Mouse (Mus musculus): ENCODE results near the gene Cxcr2. TPM values are rescaled to one million over a fixed set of nuclear protein-coding genes. Genes with fewer than 3 reads are reported as not detected.

Cxcr2 gene
- 0.74 and 2.2 TPM in 2 replicates for polyA plus RNA-seq (2012; rRNA removed)

DNA sequence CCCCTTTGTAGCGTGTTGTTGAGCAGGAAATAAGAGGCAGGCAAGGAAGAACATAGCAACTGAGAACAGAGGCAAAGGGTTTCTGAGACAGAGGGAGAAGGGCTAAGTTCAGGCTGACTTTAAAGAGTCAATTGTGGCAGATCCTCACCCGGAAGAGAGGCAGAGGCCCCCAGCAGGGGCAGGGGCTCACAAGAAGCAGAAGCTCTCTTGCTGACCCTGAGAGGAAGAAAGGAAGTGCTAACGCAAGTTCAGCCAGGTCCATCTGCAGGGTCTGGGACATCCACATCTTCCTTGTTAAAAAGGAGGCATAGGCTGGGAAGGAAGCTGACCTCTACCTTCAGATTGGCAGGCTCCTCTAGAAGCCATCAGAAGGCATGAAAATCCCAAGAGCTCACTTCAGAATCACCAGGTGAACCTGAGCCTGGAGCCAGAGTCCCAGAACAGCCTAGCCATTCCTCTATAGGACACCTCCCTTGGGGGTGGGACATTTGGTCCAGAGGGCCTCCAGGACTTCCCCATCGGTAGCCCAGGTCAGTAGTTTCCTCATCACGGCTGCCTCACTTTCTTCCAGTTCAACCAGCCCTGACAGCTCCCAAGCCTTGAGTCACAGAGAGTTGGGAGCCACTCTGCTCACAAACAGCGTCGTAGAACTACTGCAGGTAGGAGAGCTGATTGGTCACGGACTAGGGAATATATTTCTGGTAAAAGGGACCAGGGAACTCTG lies at the start of gene Cxcr2:
Gene Cxcr2, plus strand, starts transcription at position 529 of the 724 bp plus-strand sequence.
- WGBS = 58% methylated on average over 8 of the region's 8 CpGs
- no peaks in the 10 kb centered on the region for H3K27me3 ChIP-seq (ENCODE audit: control insufficient read depth, insufficient read depth, low read length)
- DNase-seq = peak; percentile 18
- H3K36me3 ChIP-seq (ENCODE audit: control insufficient read depth, insufficient read depth, low read length) = no peaks in the 10 kb centered on the region
- no peak within 1 kb of the TSS for H3K27ac ChIP-seq (ENCODE audit: control insufficient read depth, insufficient read depth, low read length)
- no peak within 1 kb of the TSS for H3K4me3 ChIP-seq (ENCODE audit: control insufficient read depth, insufficient read depth, low read length)
- H3K4me1 ChIP-seq (replicated peaks; ENCODE audit: control insufficient read depth, insufficient read depth, low read length) = no peaks in the 10 kb centered on the region
- TF ChIP-seq POLR2A (IDR thresholded peaks at IDR 0.05; ENCODE audit: control insufficient read depth, extremely low read depth, insufficient read depth, low read length, poor library complexity) (no peak), CTCF (IDR thresholded peaks at IDR 0.05; ENCODE audit: borderline replicate concordance, control insufficient read depth, extremely low read depth, insufficient read depth, low read length, poor library complexity) (no peak)

DNA sequence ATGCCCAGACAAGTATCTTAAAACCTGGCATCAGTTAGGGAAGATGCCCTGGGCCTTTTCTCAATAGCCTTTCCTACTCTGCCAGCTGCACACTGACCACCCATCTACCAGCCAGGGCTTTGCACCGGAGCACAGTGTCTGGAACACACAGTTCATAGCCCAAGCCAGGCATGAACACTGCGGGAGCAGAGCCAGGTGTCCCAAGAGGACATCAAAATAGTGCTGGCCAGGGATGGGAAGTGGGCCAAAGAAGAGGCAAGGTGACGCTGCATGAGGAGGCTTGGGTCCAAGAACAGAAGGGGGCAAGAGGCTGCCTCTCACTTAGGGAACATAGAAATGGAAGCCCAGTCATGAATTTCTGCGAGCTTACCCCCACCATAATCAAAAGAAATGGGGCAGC lies 48.1 kb upstream of the Cxcr2 start:
- no peaks in the 10 kb centered on the region for H3K36me3 ChIP-seq (ENCODE audit: control insufficient read depth, insufficient read depth, low read length)
- no peak overlapping the region for H3K27ac ChIP-seq (ENCODE audit: control insufficient read depth, insufficient read depth, low read length)
- no peak overlapping the region for H3K4me3 ChIP-seq (ENCODE audit: control insufficient read depth, insufficient read depth, low read length)
- DNase-seq = no peak
- H3K27me3 ChIP-seq (ENCODE audit: control insufficient read depth, insufficient read depth, low read length) = peaks cover 2% of the 10 kb centered on the region; the same call in 1 of the 2 replicates
- no peaks in the 10 kb centered on the region for H3K4me1 ChIP-seq (replicated peaks; ENCODE audit: control insufficient read depth, insufficient read depth, low read length)
- WGBS = 90% methylated on average over 4 of the region's 4 CpGs
- TF ChIP-seq CTCF (IDR thresholded peaks at IDR 0.05; ENCODE audit: borderline replicate concordance, control insufficient read depth, extremely low read depth, insufficient read depth, low read length, poor library complexity) = no peak
- no peak for TF ChIP-seq POLR2A (IDR thresholded peaks at IDR 0.05; ENCODE audit: control insufficient read depth, extremely low read depth, insufficient read depth, low read length, poor library complexity)

DNA sequence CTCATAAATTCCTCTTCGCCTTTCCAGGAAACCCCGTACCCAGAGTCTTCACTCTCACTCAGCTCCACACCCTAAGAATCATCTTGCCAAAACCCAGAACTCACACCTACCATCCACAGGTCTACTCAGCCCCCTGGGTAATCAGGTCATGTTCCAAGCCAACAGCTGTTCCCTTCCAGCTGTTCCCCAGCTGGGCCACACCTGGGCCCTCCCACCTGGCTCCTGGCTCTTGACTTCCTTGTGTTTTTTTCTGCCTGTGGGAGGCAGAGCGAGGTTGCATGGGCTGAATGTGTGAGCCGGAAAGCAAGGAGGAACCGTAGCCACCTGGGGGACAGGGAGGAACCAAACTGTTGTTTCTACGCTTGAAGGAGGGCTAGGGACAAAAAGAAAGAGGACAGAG lies 47.6 kb upstream of the Cxcr2 start:
- DNase-seq = no peak
- Histone ChIP-seq H3K4me1 (replicated peaks; ENCODE audit: control insufficient read depth, insufficient read depth, low read length) (no peaks in the 10 kb centered on the region), H3K27ac (ENCODE audit: control insufficient read depth, insufficient read depth, low read length) (no peak overlapping the region)

DNA sequence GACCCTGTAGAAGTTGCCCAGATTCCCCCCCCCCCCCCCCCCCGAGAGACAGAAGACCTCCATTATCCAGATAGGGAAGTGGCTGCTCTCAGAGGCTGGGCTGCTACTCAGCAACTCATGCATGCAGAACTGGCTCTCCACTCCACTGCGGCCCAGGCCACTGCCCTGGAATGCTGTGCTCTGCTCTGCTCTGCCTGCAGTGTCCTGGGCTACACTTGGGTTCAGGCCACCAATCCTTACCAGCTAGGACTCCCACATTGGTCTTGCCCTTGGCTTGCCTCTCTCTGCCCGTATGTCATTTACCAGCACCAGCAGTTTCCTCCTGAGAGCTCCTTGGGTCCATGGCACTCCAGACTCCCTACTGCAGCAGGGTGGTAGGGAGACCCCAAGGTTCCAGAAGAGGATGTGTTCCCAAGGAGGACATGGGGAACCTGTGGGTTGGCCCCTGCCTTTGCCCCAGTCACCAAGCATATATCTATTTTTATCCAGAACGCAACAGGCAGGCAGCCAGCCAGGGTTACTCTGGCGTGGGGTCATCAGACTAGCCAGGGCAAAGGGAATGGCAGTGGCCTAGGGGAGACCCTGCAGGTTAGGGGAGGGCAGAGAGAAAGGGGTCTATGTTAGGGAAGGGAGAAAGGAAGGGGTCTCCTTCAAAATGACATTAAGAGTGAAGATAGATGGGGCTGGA lies 45.7 kb upstream of the Cxcr2 start:
- Histone ChIP-seq H3K4me1 (replicated peaks; ENCODE audit: control insufficient read depth, insufficient read depth, low read length) (no peaks in the 10 kb centered on the region), H3K27me3 (ENCODE audit: control insufficient read depth, insufficient read depth, low read length) (no peaks in the 10 kb centered on the region), H3K4me3 (ENCODE audit: control insufficient read depth, insufficient read depth, low read length) (no peak overlapping the region), H3K36me3 (ENCODE audit: control insufficient read depth, insufficient read depth, low read length) (no peaks in the 10 kb centered on the region), H3K27ac (ENCODE audit: control insufficient read depth, insufficient read depth, low read length) (no peak overlapping the region)
- TF ChIP-seq POLR2A (IDR thresholded peaks at IDR 0.05; ENCODE audit: control insufficient read depth, extremely low read depth, insufficient read depth, low read length, poor library complexity) = no peak
- no peak for TF ChIP-seq CTCF (IDR thresholded peaks at IDR 0.05; ENCODE audit: borderline replicate concordance, control insufficient read depth, extremely low read depth, insufficient read depth, low read length, poor library complexity)
- 75% methylated on average over 5 of the region's 5 CpGs for WGBS
- no peak for DNase-seq

More for the DNA sequence above, 47.6 kb upstream of the Cxcr2 start:
- no peaks in the 10 kb centered on the region for H3K27me3 ChIP-seq (ENCODE audit: control insufficient read depth, insufficient read depth, low read length)
- no peaks in the 10 kb centered on the region for H3K36me3 ChIP-seq (ENCODE audit: control insufficient read depth, insufficient read depth, low read length)
- H3K4me3 ChIP-seq (ENCODE audit: control insufficient read depth, insufficient read depth, low read length) = no peak overlapping the region
- TF ChIP-seq CTCF (IDR thresholded peaks at IDR 0.05; ENCODE audit: borderline replicate concordance, control insufficient read depth, extremely low read depth, insufficient read depth, low read length, poor library complexity) (no peak), POLR2A (IDR thresholded peaks at IDR 0.05; ENCODE audit: control insufficient read depth, extremely low read depth, insufficient read depth, low read length, poor library complexity) (no peak)
- 55% methylated on average over 6 of the region's 6 CpGs for WGBS

DNA sequence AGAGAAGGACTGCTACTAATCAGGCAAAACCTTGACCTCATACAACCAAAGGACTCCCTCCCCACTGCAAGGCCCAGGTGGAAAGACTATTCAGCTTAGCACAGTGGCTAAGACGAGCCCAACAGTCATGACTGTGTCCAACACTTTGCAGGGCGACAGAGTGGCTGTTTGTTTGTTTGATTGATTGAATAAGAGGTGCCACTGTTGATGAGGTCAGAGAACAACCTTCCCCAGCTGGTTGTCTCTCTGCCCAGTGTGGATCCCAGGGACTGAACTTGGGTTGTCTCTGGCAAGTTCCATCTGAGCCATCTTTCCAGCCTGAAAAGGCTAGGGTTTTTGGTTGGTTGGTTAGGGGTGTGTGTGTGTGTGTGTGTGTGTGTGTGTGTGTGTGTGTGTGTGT lies 44.1 kb upstream of the Cxcr2 start:
- Histone ChIP-seq H3K4me1 (replicated peaks; ENCODE audit: control insufficient read depth, insufficient read depth, low read length) (no peaks in the 10 kb centered on the region), H3K27ac (ENCODE audit: control insufficient read depth, insufficient read depth, low read length) (no peak overlapping the region), H3K27me3 (ENCODE audit: control insufficient read depth, insufficient read depth, low read length) (no peaks in the 10 kb centered on the region), H3K36me3 (ENCODE audit: control insufficient read depth, insufficient read depth, low read length) (no peaks in the 10 kb centered on the region), H3K4me3 (ENCODE audit: control insufficient read depth, insufficient read depth, low read length) (no peak overlapping the region)
- WGBS = 93% methylated on average over 2 of the region's 2 CpGs
- DNase-seq = no peak
- TF ChIP-seq POLR2A (IDR thresholded peaks at IDR 0.05; ENCODE audit: control insufficient read depth, extremely low read depth, insufficient read depth, low read length, poor library complexity) (no peak), CTCF (IDR thresholded peaks at IDR 0.05; ENCODE audit: borderline replicate concordance, control insufficient read depth, extremely low read depth, insufficient read depth, low read length, poor library complexity) (no peak)

DNA sequence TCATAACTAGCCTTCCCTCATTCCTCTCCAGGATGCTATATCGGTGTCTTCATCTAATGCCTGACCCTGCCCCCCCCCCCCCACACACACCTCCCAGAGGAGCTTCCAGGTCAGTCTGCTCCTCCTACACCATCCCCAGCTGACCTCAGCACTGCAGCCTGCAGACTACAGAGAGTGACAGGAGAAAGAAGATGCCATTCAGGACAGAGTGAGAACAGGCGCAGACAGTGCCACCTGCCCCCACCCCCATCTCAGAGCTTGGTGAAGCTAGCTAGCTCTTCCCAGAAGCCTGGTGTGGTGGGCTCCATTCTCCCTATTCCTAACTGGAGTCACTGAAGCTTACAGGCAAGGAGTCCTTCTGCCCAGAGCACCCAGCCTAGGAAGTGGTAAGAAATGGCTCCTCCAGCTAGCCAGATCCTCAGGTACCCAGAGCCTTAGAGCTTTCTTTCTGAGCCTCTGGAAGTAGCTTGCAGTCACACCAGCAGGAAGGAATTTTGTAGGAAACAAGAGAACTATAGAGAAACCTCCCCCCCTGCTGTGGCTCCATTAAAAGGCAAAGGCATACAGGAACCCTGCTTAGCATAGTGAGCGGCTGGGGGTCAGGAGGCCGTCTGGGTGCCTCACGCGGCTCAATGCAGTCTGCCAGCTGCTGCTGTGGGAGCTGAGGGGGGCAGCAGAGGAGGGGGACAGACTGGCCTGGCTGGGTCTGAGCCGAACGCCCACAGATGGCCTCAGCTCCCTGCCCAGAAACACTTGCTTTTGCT lies 42.7 kb upstream of the Cxcr2 start:
- no peak for DNase-seq
- H3K36me3 ChIP-seq (ENCODE audit: control insufficient read depth, insufficient read depth, low read length) = no peaks in the 10 kb centered on the region
- H3K27ac ChIP-seq (ENCODE audit: control insufficient read depth, insufficient read depth, low read length) = no peak overlapping the region
- H3K4me1 ChIP-seq (replicated peaks; ENCODE audit: control insufficient read depth, insufficient read depth, low read length) = no peaks in the 10 kb centered on the region
- TF ChIP-seq POLR2A (IDR thresholded peaks at IDR 0.05; ENCODE audit: control insufficient read depth, extremely low read depth, insufficient read depth, low read length, poor library complexity) (no peak), CTCF (IDR thresholded peaks at IDR 0.05; ENCODE audit: borderline replicate concordance, control insufficient read depth, extremely low read depth, insufficient read depth, low read length, poor library complexity) (no peak)
- 90% methylated on average over 8 of the region's 8 CpGs for WGBS
- H3K4me3 ChIP-seq (ENCODE audit: control insufficient read depth, insufficient read depth, low read length) = no peak overlapping the region
- H3K27me3 ChIP-seq (ENCODE audit: control insufficient read depth, insufficient read depth, low read length) = no peaks in the 10 kb centered on the region
